Mouse (Mus musculus) embryonic fibroblast, embryonic 13.5 days (primary cell): ENCODE data around the gene Bscl2. TPM values are rescaled to one million over a fixed set of nuclear protein-coding genes. Genes with fewer than 3 reads are reported as not detected.
A peak's percentile ranks its signal among the peaks of the same experiment; 100 is the strongest.
"Not testable (repeated sequence)": the region's sequence is repeated elsewhere in the genome, so short reads cannot be mapped to it uniquely, and the experiment has no call there.

Source experiments
- H3K27ac ChIP-seq: 2 replicates; pipeline ENCODE4 v1.5.1; 2012; ENCODE audit warnings: low read length, control low read depth, inconsistent platforms; ENCODE audit not compliant: insufficient read depth
- H3K4me1 ChIP-seq: 2 replicates; pipeline ENCODE4 v1.6.1; 2011; ENCODE audit warnings: low read length; ENCODE audit not compliant: control insufficient read depth, insufficient read depth
- H3K4me3 ChIP-seq: 2 replicates; pipeline ENCODE4 v1.5.1; 2011; ENCODE audit warnings: mild to moderate bottlenecking, control low read depth, low read length; ENCODE audit not compliant: insufficient read depth
- CTCF ChIP-seq: IDR thresholded peaks from 2 replicates; pipeline ENCODE4 v1.5.1; 2011; ENCODE audit warnings: mild to moderate bottlenecking, control low read depth, low read length, moderate library complexity, borderline replicate concordance; ENCODE audit not compliant: insufficient read depth
- POLR2A ChIP-seq: IDR thresholded peaks from 2 replicates; pipeline ENCODE4 v1.6.1; 2011; ENCODE audit warnings: low read depth, mild to moderate bottlenecking, control low read depth, low read length, moderate library complexity
- polyA plus RNA-seq: library from polyadenylated mRNA; stranded (reverse); fragments of >200 nt; gene quantifications from 2 replicates; pipeline ENCODE4 v1.2.4, GENCODE M21; 2011; ENCODE audit warnings: low read depth; ENCODE audit not compliant: missing spikeins, insufficient read length

Bscl2 gene
- polyA plus RNA-seq, 1 experiment = 50.0 TPM

DNA sequence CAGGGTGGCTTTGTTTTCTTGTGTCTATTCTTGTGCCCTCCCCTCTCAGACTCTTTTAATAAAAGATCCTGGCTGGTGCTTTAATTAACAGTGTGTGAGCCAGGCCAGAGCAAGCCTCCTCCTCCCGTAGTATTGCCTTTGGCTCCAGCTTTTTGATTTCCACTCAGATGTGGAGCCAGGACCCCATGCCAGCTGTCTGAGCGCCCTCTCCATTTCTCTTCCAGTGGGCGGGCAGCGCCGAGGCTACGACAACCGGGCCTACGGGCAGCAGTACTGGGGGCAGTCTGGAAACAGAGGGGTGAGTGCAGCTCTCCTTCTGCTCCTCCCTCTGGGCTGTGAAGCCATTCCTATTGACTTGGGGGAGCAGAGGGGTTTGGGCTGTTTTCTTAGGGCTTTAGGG is 6.6 kb upstream of the Bscl2 start:
- TF ChIP-seq POLR2A = no peak
- no peak for TF ChIP-seq CTCF
- Histone ChIP-seq H3K4me3 (no peak overlapping the region), H3K4me1 (no peaks in the 10 kb centered on the region), H3K27ac (no peak overlapping the region)

DNA sequence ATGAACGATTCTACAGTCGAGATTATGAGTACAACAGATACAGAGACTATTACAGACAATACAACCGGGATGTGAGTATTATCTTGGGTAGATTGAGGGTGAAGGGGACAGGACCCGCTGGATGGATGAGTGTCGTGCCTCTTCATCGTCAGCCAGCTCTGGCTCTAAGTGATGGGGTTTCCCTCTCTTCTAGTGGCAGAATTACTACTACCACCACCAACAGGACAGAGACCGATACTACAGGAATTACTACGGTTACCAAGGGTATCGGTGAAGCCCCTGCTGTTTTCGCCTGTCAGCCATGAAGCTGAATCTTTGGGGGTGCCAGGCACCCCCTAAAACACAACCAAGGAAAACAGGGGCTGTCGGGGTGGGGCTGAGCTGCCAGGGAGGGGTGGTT is 6.0 kb upstream of the Bscl2 start:
- H3K4me3 ChIP-seq = no peak overlapping the region
- no peak overlapping the region for H3K27ac ChIP-seq
- no peaks in the 10 kb centered on the region for H3K4me1 ChIP-seq
- no peak for TF ChIP-seq POLR2A
- no peak for TF ChIP-seq CTCF

DNA sequence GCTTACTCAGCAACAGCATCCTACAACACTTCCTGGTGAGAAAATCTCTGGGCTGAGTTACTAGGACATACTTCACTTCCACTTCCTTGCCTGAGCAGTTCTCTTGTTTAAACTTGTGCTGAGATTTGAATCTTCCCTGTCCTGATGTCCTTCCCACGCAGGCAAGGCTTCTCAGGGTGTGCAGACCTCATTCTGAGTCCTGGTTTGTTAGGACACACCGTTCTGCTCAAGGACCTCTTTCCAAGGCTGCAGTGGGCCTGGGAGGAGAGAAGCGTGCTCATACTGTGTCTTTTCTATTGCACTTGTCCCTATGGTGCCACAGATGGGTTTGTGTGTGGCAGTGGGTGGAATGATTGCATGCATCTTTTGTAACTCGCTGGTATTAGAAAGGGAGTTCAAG is 4.3 kb upstream of the Bscl2 start:
- Histone ChIP-seq H3K4me3 (no peak overlapping the region), H3K27ac (no peak overlapping the region), H3K4me1 (no peaks in the 10 kb centered on the region)
- TF ChIP-seq POLR2A (no peak), CTCF (no peak)

- not testable (repeated sequence) for H3K27ac ChIP-seq, H3K4me1 ChIP-seq, H3K4me3 ChIP-seq
Observed at GRCm38 (mm10) chr19:8836327-8836726, 940 bp upstream of the Bscl2 start.

GRCm38 (mm10) chr19:8838041-8838730 is 919 bp downstream of the Bscl2 start:
- Histone ChIP-seq H3K4me3 (peak overlapping the region; percentile 30; the same call in 1 of the 2 replicates), H3K27ac (peak overlapping the region; percentile 52; the same call in 1 of the 2 replicates), H3K4me1 (no peaks in the 10 kb centered on the region)
- no peak for TF ChIP-seq POLR2A
- no peak for TF ChIP-seq CTCF

DNA sequence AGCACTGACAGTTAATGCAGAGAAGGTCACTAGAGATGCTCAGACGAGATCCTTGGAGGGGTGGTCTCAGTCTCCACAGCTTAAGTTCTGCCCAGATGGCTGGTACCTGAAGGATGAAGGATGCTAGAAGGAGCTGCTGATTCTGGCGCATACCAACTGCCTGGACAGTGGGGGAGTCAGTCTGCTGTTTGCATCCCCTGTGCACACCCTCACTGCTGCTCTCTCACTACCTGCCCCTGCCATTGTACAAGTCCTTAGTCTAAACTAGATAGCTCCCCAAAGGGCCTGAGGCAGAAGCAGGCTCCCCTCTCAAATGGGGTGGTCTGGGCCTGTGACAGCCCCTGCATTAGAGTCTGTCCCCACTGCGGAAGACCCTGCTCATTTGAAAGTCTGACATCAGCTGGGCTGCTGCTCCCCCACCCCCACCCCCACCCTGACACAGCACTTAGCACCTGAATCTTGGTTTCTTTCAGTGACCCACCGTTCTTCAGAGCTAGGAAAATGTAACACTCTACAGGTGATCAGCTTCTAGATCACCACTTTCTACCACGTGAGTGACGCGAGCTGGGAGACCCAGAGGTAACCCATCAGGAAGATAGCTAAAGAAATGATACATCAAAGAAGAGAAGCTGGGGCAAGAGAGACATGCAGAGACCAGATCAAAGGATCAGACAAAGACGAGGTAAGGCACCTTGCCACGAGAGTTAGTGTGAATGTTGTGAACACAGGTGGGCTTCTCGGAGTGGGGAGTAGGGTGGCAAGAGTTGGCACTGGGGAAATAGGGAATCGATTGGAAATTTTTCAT is 2.0 kb downstream of the Bscl2 start, which contains the start of gene Gng3:
TSS of gene Gng3 (minus strand) at position 92 of the 805 bp plus-strand sequence.
- no peak for TF ChIP-seq POLR2A
- TF ChIP-seq CTCF = no peak
- Histone ChIP-seq H3K4me3 (no peak within 1 kb of the TSS), H3K27ac (no peak within 1 kb of the TSS), H3K4me1 (no peaks in the 10 kb centered on the region)

GRCm38 (mm10) chr19:8839908-8840791 is 2.9 kb downstream of the Bscl2 start:
- Histone ChIP-seq H3K4me1 (no peaks in the 10 kb centered on the region), H3K4me3 (peak overlapping the region; percentile 30), H3K27ac (no peak overlapping the region)
- TF ChIP-seq POLR2A (peak; percentile 85), CTCF (no peak)

GRCm38 (mm10) chr19:8841012-8841411 is 3.7 kb downstream of the Bscl2 start:
- H3K4me1 ChIP-seq = no peaks in the 10 kb centered on the region
- H3K4me3 ChIP-seq = peak overlapping the region; percentile 30; the same call in 1 of the 2 replicates
- no peak for TF ChIP-seq CTCF
- no peak for TF ChIP-seq POLR2A
- H3K27ac ChIP-seq = no peak overlapping the region

- Histone ChIP-seq H3K4me1 (no peaks in the 10 kb centered on the region), H3K27ac (no peak overlapping the region), H3K4me3 (no peak overlapping the region)
- no peak for TF ChIP-seq CTCF
- no peak for TF ChIP-seq POLR2A
Observed at GRCm38 (mm10) chr19:8842961-8843360, 5.7 kb downstream of the Bscl2 start.
